Mouse (Mus musculus) embryonic fibroblast, embryonic 13.5 days (primary cell): ENCODE measurements at regions not wholly inside any gene's neighbourhood (a gene's known extent, or its start where the extent isn't known, plus 50 kb on each side); places are given as distances from the start of the nearest gene placed in this dataset.

Source experiments
- CTCF ChIP-seq: IDR thresholded peaks from 2 replicates; pipeline ENCODE4 v1.5.1; 2011; ENCODE audit warnings: mild to moderate bottlenecking, control low read depth, low read length, moderate library complexity, borderline replicate concordance; ENCODE audit not compliant: insufficient read depth
- POLR2A ChIP-seq: IDR thresholded peaks from 2 replicates; pipeline ENCODE4 v1.6.1; 2011; ENCODE audit warnings: low read depth, mild to moderate bottlenecking, control low read depth, low read length, moderate library complexity

DNA sequence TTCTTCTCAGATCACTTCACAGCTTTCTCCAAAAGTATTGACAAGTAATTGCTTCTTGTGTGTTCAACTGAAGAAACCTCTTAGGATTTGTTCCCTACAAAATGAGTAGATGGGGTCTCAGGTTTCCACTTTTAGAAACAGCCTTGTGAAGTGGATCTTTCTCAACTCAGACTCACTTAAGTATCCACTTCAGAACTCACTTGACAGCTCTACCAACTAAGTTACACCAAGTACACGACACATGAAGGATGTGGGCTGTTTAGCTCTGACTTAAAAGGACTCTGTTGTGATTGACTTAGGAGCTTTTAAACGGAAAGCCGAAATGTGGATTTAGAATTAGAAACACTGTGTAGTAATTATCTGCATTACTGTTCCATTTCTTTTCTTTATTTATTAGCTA, 556.0 kb downstream of the Rfpl4b start:
- TF ChIP-seq CTCF (no peak), POLR2A (no peak)
